Mouse (Mus musculus): ENCODE data around the gene Dlgap1. TPM values are rescaled to one million over a fixed set of nuclear protein-coding genes. Genes with fewer than 3 reads are reported as not detected.

Gene Dlgap1
- total RNA-seq (2021) = 100 to 1,000 TPM; 254 to 263 TPM
- long read RNA-seq, full-length matches to known transcripts = 20 of 111 reads
- long read RNA-seq, partial matches to known transcripts = 49 of 111 reads
- long read RNA-seq, other reads (novel, unspliced or antisense) = 42 of 111 reads

GRCm38 (mm10) chr17:69969021-69969815 is at the start of gene Dlgap1:
Gene Dlgap1 (plus strand): TSS chr17:69969073.
- DNase-seq (ENCODE audit: low spot score in 2 of 2) = peak; percentile 73 to 82

- DNase-seq (ENCODE audit: low spot score in 2 of 2) = no peak
Observed at GRCm38 (mm10) chr17:69954936-69955335, 13.9 kb upstream of the Dlgap1 start.

- DNase-seq (ENCODE audit: low spot score in 2 of 2) = peak; percentile 42 to 57
Observed at GRCm38 (mm10) chr17:69969816-69970750, 1.2 kb downstream of the Dlgap1 start.

- no peak for DNase-seq (ENCODE audit: low spot score in 2 of 2)
Observed at GRCm38 (mm10) chr17:69973081-69973480, 4.2 kb downstream of the Dlgap1 start.

GRCm38 (mm10) chr17:69973991-69974390 is 5.1 kb downstream of the Dlgap1 start:
- DNase-seq (ENCODE audit: low spot score in 2 of 2) = no peak

- DNase-seq (ENCODE audit: low spot score in 2 of 2) = no peak
Observed at GRCm38 (mm10) chr17:69982236-69982923, 13.5 kb downstream of the Dlgap1 start.

- DNase-seq (ENCODE audit: low spot score in 2 of 2) = no peak
Observed at GRCm38 (mm10) chr17:69996406-69996805, 27.5 kb downstream of the Dlgap1 start.

- DNase-seq (ENCODE audit: low spot score in 2 of 2) = no peak
Observed at GRCm38 (mm10) chr17:70002026-70002425, 33.2 kb downstream of the Dlgap1 start.

- no peak for DNase-seq (ENCODE audit: low spot score in 2 of 2)
Observed at GRCm38 (mm10) chr17:70004628-70005027, 35.8 kb downstream of the Dlgap1 start.

- no peak for DNase-seq (ENCODE audit: low spot score in 2 of 2)
Observed at GRCm38 (mm10) chr17:70007607-70008006, 38.7 kb downstream of the Dlgap1 start.

GRCm38 (mm10) chr17:70016511-70016910 is 47.6 kb downstream of the Dlgap1 start:
- DNase-seq (ENCODE audit: low spot score in 2 of 2) = no peak

- no peak for DNase-seq (ENCODE audit: low spot score in 2 of 2)
Observed at GRCm38 (mm10) chr17:70020376-70020775, 51.5 kb downstream of the Dlgap1 start.

GRCm38 (mm10) chr17:70022618-70023017 is 53.7 kb downstream of the Dlgap1 start:
- no peak for DNase-seq (ENCODE audit: low spot score in 2 of 2)

GRCm38 (mm10) chr17:70034862-70035261 is 66.0 kb downstream of the Dlgap1 start:
- DNase-seq (ENCODE audit: low spot score in 2 of 2) = no peak

- DNase-seq (ENCODE audit: low spot score in 2 of 2) = no peak
Observed at GRCm38 (mm10) chr17:70040751-70041430, 72.0 kb downstream of the Dlgap1 start.

GRCm38 (mm10) chr17:70068281-70068680 is 99.4 kb downstream of the Dlgap1 start:
- DNase-seq (ENCODE audit: low spot score in 2 of 2) = no peak

- DNase-seq (ENCODE audit: low spot score in 2 of 2) = no peak
Observed at GRCm38 (mm10) chr17:70072066-70072465, 103.2 kb downstream of the Dlgap1 start.

GRCm38 (mm10) chr17:70088220-70088619 is 119.3 kb downstream of the Dlgap1 start:
- no peak for DNase-seq (ENCODE audit: low spot score in 2 of 2)

- no peak for DNase-seq (ENCODE audit: low spot score in 2 of 2)
Observed at GRCm38 (mm10) chr17:70090737-70091136, 121.9 kb downstream of the Dlgap1 start.

GRCm38 (mm10) chr17:70129151-70129550 is 160.3 kb downstream of the Dlgap1 start:
- no peak for DNase-seq (ENCODE audit: low spot score in 2 of 2)

GRCm38 (mm10) chr17:70169831-70170230 is 201.0 kb downstream of the Dlgap1 start:
- no peak for DNase-seq (ENCODE audit: low spot score in 2 of 2)

Measured in layer of hippocampus, postnatal 10 days (tissue).